Mouse (Mus musculus) heart, embryonic 10.5 days (tissue): ENCODE data around the gene Tmem107. TPM values are rescaled to one million over a fixed set of nuclear protein-coding genes. Genes with fewer than 3 reads are reported as not detected.

ENCODE experiments used
- DNase-seq: peaks from one replicate; pipeline ENCODE4 v3.0.0-alpha.2; 2017; ENCODE audit warnings: low spot score
- H3K27ac ChIP-seq: fragments of 300-500 bp; sonication (generic); 2 replicates; pipeline ENCODE4 v1.5.1; 2016; ENCODE audit warnings: mild to moderate bottlenecking
- H3K27me3 ChIP-seq: fragments of 300-500 bp; sonication (generic); 2 replicates; pipeline ENCODE4 v1.6.1; 2016; ENCODE audit warnings: mild to moderate bottlenecking; ENCODE audit not compliant: poor library complexity, insufficient read depth, severe bottlenecking
- H3K36me3 ChIP-seq: fragments of 300-500 bp; sonication (generic); 2 replicates; pipeline ENCODE4 v1.6.1; 2016; ENCODE audit warnings: mild to moderate bottlenecking, moderate library complexity
- H3K4me1 ChIP-seq: fragments of 300-500 bp; sonication (generic); 2 replicates; pipeline ENCODE4 v1.6.1; 2016; ENCODE audit warnings: mild to moderate bottlenecking
- H3K4me3 ChIP-seq: fragments of 300-500 bp; sonication (generic); 2 replicates; pipeline ENCODE4 v1.5.1; 2016; ENCODE audit warnings: mild to moderate bottlenecking, moderate library complexity
- H3K9me3 ChIP-seq: fragments of 300-500 bp; sonication (generic); 2 replicates; pipeline ENCODE4 v1.6.1; 2016; ENCODE audit warnings: mild to moderate bottlenecking, moderate library complexity
- WGBS: fragments of 180-500 bp; shearing (Covaris S2); methylation state at CpG from one replicate; pipeline ENCODE4 v1.1.7; 2016; 5-methylcytosine and 5-hydroxymethylcytosine counted together
- polyA plus RNA-seq: library from polyadenylated mRNA; unstranded; fragments of >200 nt; fragmentation: Nextera tagmentation; extraction: Ambion mirVana; gene quantifications from 2 replicates; pipeline ENCODE4 v1.2.1, GENCODE M21; 2016

Gene Tmem107
- 29.1 and 30.4 TPM in 2 replicates for polyA plus RNA-seq

- DNase-seq = peak; percentile 97
- Histone ChIP-seq H3K4me3 (peak within 1 kb of the TSS; percentile 73), H3K27me3 (no peaks in the 10 kb centered on the region), H3K36me3 (no peaks in the 10 kb centered on the region), H3K27ac (peak within 1 kb of the TSS; percentile 92), H3K4me1 (peaks cover 51% of the 10 kb centered on the region), H3K9me3 (no peaks in the 10 kb centered on the region)
- WGBS = under 1% methylated on average over 47 of the region's 47 CpGs
Observed at GRCm38 (mm10) chr11:69070590-69071222, at the start of gene Tmem107. TSS of gene Tmem107 (plus strand) at chr11:69070806.

- Histone ChIP-seq H3K27ac (no peak overlapping the region), H3K36me3 (peaks cover 100% of the 10 kb centered on the region), H3K9me3 (no peaks in the 10 kb centered on the region), H3K4me3 (no peak overlapping the region), H3K27me3 (no peaks in the 10 kb centered on the region), H3K4me1 (no peaks in the 10 kb centered on the region)
- DNase-seq = no peak
- WGBS = 94% methylated on average over 3 of the region's 3 CpGs
Observed at GRCm38 (mm10) chr11:69026562-69026961, 44.0 kb upstream of the Tmem107 start.

GRCm38 (mm10) chr11:69028805-69029204 lies 41.8 kb upstream of the Tmem107 start:
- no peak for DNase-seq
- 72% methylated on average over 2 of the region's 2 CpGs for WGBS
- no peak overlapping the region for H3K27ac ChIP-seq
- no peaks in the 10 kb centered on the region for H3K4me1 ChIP-seq
- H3K9me3 ChIP-seq = no peaks in the 10 kb centered on the region
- H3K27me3 ChIP-seq = no peaks in the 10 kb centered on the region
- H3K36me3 ChIP-seq = peaks cover 99% of the 10 kb centered on the region
- H3K4me3 ChIP-seq = no peak overlapping the region

- H3K27me3 ChIP-seq = no peaks in the 10 kb centered on the region
- 79% methylated on average over 9 of the region's 9 CpGs for WGBS
- H3K4me3 ChIP-seq = no peak overlapping the region
- no peak overlapping the region for H3K27ac ChIP-seq
- H3K4me1 ChIP-seq = peaks cover 20% of the 10 kb centered on the region
- H3K9me3 ChIP-seq = no peaks in the 10 kb centered on the region
- DNase-seq = no peak
- peaks cover 77% of the 10 kb centered on the region for H3K36me3 ChIP-seq
Observed at GRCm38 (mm10) chr11:69033552-69033951, 37.1 kb upstream of the Tmem107 start.

DNA sequence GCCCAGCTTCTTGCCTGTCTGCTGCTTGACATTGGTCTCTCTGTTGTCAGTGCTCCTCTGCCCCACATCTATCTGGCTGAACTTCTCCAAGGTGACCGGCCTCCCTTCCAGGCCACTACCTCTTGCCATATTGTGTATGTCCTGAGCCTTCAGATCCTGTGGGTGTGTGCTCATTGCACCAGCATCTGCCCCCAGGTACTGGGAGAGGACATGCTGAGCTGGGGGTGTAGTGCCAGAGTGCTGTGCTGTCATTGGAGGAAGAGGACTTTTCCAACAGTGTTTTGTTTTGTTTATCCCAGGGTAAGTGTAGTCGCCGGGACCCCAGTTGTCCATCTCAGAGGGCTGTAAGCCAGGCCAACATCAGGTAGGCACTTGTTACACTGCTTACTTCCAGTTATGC lies 36.0 kb upstream of the Tmem107 start:
- H3K27ac ChIP-seq = no peak overlapping the region
- H3K27me3 ChIP-seq = no peaks in the 10 kb centered on the region
- H3K9me3 ChIP-seq = no peaks in the 10 kb centered on the region
- no peak for DNase-seq
- H3K4me1 ChIP-seq = peaks cover 30% of the 10 kb centered on the region
- 88% methylated on average over 3 of the region's 3 CpGs for WGBS
- H3K36me3 ChIP-seq = peaks cover 67% of the 10 kb centered on the region
- H3K4me3 ChIP-seq = no peak overlapping the region

- WGBS = 81% methylated on average over 9 of the region's 9 CpGs
- peaks cover 30% of the 10 kb centered on the region for H3K4me1 ChIP-seq
- no peaks in the 10 kb centered on the region for H3K27me3 ChIP-seq
- H3K27ac ChIP-seq = peak overlapping the region; percentile 77
- H3K36me3 ChIP-seq = peaks cover 59% of the 10 kb centered on the region
- no peaks in the 10 kb centered on the region for H3K9me3 ChIP-seq
- no peak for DNase-seq
- peak overlapping the region; percentile 77 for H3K4me3 ChIP-seq
Observed at GRCm38 (mm10) chr11:69035411-69035810, 35.2 kb upstream of the Tmem107 start.

DNA sequence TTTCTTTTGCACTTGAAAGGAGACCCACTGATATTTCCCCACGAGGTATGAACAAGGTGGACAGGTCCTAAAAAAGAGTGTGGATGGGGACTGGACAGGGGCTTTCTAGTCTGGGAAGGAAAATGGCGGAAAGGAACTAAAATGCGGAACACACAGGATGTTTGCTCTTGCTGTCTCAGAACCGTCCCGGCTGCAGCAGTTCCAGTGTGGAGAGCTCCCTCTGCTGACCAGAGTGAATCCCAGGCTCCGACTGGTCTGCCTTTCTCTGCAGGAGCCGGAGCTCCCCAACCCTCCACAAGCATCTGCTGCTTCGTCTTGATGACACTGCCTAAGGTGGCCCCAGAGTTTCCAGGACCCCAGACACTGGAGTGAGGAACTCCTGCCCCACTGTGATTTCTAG lies 34.8 kb upstream of the Tmem107 start:
- DNase-seq = peak; percentile 94
- no peaks in the 10 kb centered on the region for H3K9me3 ChIP-seq
- peak overlapping the region; percentile 77 for H3K4me3 ChIP-seq
- no peaks in the 10 kb centered on the region for H3K27me3 ChIP-seq
- 9% methylated on average over 8 of the region's 8 CpGs for WGBS
- H3K27ac ChIP-seq = peak overlapping the region; percentile 77
- H3K36me3 ChIP-seq = peaks cover 54% of the 10 kb centered on the region
- H3K4me1 ChIP-seq = peaks cover 30% of the 10 kb centered on the region

GRCm38 (mm10) chr11:69036486-69037230 lies 33.9 kb upstream of the Tmem107 start:
- Histone ChIP-seq H3K27ac (peak overlapping the region; percentile 87), H3K4me1 (peaks cover 30% of the 10 kb centered on the region), H3K4me3 (peak overlapping the region; percentile 77), H3K27me3 (no peaks in the 10 kb centered on the region), H3K9me3 (no peaks in the 10 kb centered on the region), H3K36me3 (peaks cover 46% of the 10 kb centered on the region)
- peak; percentile 90 for DNase-seq
- 10% methylated on average over 20 of the region's 20 CpGs for WGBS

- peak overlapping the region; percentile 87 for H3K27ac ChIP-seq
- no peaks in the 10 kb centered on the region for H3K9me3 ChIP-seq
- 1% methylated on average over 34 of the region's 34 CpGs for WGBS
Observed at GRCm38 (mm10) chr11:69037231-69038061, 33.2 kb upstream of the Tmem107 start.

GRCm38 (mm10) chr11:69038173-69038572 lies 32.4 kb upstream of the Tmem107 start:
- H3K27me3 ChIP-seq = no peaks in the 10 kb centered on the region
- H3K27ac ChIP-seq = no peak overlapping the region
- H3K4me1 ChIP-seq = peaks cover 30% of the 10 kb centered on the region
- WGBS = 68% methylated on average over 5 of the region's 5 CpGs
- H3K4me3 ChIP-seq = 0 out of 2 replicates have a peak overlapping the region, but pooled peaks have one; percentile 77
- no peak for DNase-seq
- no peaks in the 10 kb centered on the region for H3K9me3 ChIP-seq
- H3K36me3 ChIP-seq = peaks cover 32% of the 10 kb centered on the region

More at GRCm38 (mm10) chr11:69037231-69038061, 33.2 kb upstream of the Tmem107 start:
- DNase-seq = peak; percentile 92
- Histone ChIP-seq H3K4me1 (peaks cover 30% of the 10 kb centered on the region), H3K27me3 (no peaks in the 10 kb centered on the region), H3K4me3 (peak overlapping the region; percentile 77), H3K36me3 (peaks cover 40% of the 10 kb centered on the region)

DNA sequence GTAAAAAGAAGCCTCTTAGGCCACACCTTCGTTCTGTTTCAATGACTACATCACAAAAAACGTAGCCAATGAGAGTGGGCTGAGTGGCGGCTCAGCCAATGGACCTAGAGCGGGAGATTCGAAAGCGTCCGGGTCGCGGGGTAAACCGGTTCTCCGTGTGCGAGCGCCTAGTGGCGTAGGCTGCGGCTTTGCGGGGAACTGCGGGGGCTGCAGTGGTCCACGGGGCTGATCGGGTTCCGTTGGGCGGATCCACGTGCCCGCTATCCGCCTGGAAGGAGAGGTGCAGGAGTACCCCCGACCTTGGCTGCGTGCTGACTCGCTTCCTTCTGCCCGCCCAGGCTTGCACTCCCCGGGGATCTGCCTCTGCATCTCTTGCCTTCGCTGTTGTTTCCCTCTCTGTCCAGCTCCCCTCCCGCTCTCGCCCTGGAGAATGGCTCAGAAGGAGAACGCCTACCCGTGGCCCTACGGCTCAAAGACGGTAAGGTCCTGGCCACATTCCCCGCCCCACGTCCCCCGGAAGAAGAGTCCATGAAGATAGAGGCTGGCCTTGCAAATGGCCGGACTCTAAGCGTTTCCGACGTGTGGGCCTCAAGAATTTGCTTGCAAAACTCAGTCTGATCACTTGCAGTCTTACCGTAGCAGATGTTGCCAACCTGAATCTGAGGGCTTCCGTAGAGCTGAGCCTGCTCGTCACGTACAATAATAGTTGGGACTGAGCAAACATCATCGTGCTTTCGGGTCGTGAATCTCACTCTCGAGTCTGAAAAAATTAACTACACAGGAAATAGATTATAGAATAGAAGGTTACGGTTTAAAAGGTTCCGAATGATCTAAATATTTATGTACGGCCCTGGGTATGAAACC lies 24.8 kb upstream of the Tmem107 start, which contains the start of gene Aurkb:
Gene Aurkb, plus strand, starts transcription at position 117 of the 864 bp plus-strand sequence.
- DNase-seq = peak; percentile 96
- Histone ChIP-seq H3K4me1 (peaks cover 24% of the 10 kb centered on the region), H3K27me3 (no peaks in the 10 kb centered on the region), H3K4me3 (peak within 1 kb of the TSS; percentile 96), H3K36me3 (peaks cover 32% of the 10 kb centered on the region), H3K9me3 (no peaks in the 10 kb centered on the region), H3K27ac (peak within 1 kb of the TSS; percentile 96)
- under 1% methylated on average over 54 of the region's 54 CpGs for WGBS

GRCm38 (mm10) chr11:69046395-69046774 lies 24.2 kb upstream of the Tmem107 start:
- peaks cover 38% of the 10 kb centered on the region for H3K36me3 ChIP-seq
- H3K4me3 ChIP-seq = peak overlapping the region; percentile 96
- no peaks in the 10 kb centered on the region for H3K27me3 ChIP-seq
- 17% methylated on average over 9 of the region's 9 CpGs for WGBS
- peaks cover 24% of the 10 kb centered on the region for H3K4me1 ChIP-seq
- peak overlapping the region; percentile 96 for H3K27ac ChIP-seq
- no peak for DNase-seq
- no peaks in the 10 kb centered on the region for H3K9me3 ChIP-seq
